In genomic region chr19:5924713-5925093, GRCm38 (mm10) we compare ENCODE assay signal across 8 mouse cellular contexts. TPM values are rescaled to one million over a fixed set of nuclear protein-coding genes. Genes with fewer than 3 reads are reported as not detected.
DNase-seq lines count a peak whose midpoint lies in the region; ATAC-seq and TF ChIP-seq lines count a peak whose summit lies in the region.

Gene Cdc42ep2, minus strand, starts transcription at chr19:5924816.

- H3K79me2 ChIP-seq in MEL (ENCODE audit: control insufficient read depth, insufficient read depth, low read length, poor library complexity), result no peaks in the 10 kb centered on the region

- H3K27ac ChIP-seq in MEL (ENCODE audit: control insufficient read depth, low read depth, low read length), result peak within 1 kb of the TSS; percentile 6; the same call in 1 of the 2 replicates
- H3K27ac ChIP-seq in cerebellum, adult 2 months (ENCODE audit: insufficient read depth, low read length), result peak within 1 kb of the TSS; percentile 70
- H3K27ac ChIP-seq in forebrain, postnatal 0 days (ENCODE audit: low read depth, low read length), result peak within 1 kb of the TSS; percentile 60
- H3K27ac ChIP-seq in lung, embryonic 15.5 days, result peak within 1 kb of the TSS; percentile 96

- H3K36me3 ChIP-seq in MEL (ENCODE audit: control insufficient read depth in 1 of 2, insufficient read depth in 2 of 2, low read length in 2 of 2), result peaks cover 0 to 12% of the 10 kb centered on the region in 2 experiments; a peak in 2 of 4 replicates
- no peaks in the 10 kb centered on the region for H3K36me3 ChIP-seq in forebrain, postnatal 0 days (ENCODE audit: insufficient read depth)
- H3K36me3 ChIP-seq in lung, embryonic 15.5 days, result no peaks in the 10 kb centered on the region

- peak within 1 kb of the TSS; percentile 57 to 68 for H3K4me3 ChIP-seq in MEL (ENCODE audit: control insufficient read depth in 1 of 2, insufficient read depth in 1 of 2, low read depth in 2 of 2, low read length in 2 of 2)
- peak within 1 kb of the TSS; percentile 88 for H3K4me3 ChIP-seq in cerebellum, adult 2 months (replicated peaks; ENCODE audit: insufficient read depth, low read depth, low read length)
- peak within 1 kb of the TSS; percentile 60 for H3K4me3 ChIP-seq in forebrain, postnatal 0 days (ENCODE audit: low read depth, low read length)
- peak within 1 kb of the TSS; percentile 69 for H3K4me3 ChIP-seq in lung, embryonic 15.5 days

- ATAC-seq in forebrain, postnatal 0 days, result peak; percentile 95
- ATAC-seq in lung, embryonic 15.5 days (ENCODE audit: borderline replicate concordance, extremely low read depth, low FRiP score, low TSS enrichment), result peak; percentile 93

- H3K4me1 ChIP-seq in MEL (ENCODE audit: control insufficient read depth in 1 of 2, insufficient read depth in 2 of 2, low read length in 2 of 2), result peaks cover 12 to 16% of the 10 kb centered on the region in 2 experiments
- H3K4me1 ChIP-seq in cerebellum, adult 2 months (ENCODE audit: control insufficient read depth, insufficient read depth, low read length), result peaks cover 5% of the 10 kb centered on the region; the same call in 1 of the 2 replicates
- H3K4me1 ChIP-seq in forebrain, postnatal 0 days (ENCODE audit: insufficient read depth), result 0 out of 2 replicates have a peak, but pooled peaks cover 3% of the 10 kb centered on the region
- H3K4me1 ChIP-seq in lung, embryonic 15.5 days, result peaks cover 65% of the 10 kb centered on the region

- peak within 1 kb of the TSS; percentile 52 for H3K9ac ChIP-seq in MEL (ENCODE audit: control insufficient read depth, low read depth, low read length, poor library complexity, severe bottlenecking)
- peak within 1 kb of the TSS; percentile 70 for H3K9ac ChIP-seq in forebrain, postnatal 0 days
- H3K9ac ChIP-seq in lung, embryonic 15.5 days, result peak within 1 kb of the TSS; percentile 59

- H3K9me3 ChIP-seq in MEL (replicated peaks; ENCODE audit: insufficient read depth, low read length), result no peaks in the 10 kb centered on the region
- no peaks in the 10 kb centered on the region for H3K9me3 ChIP-seq in forebrain, postnatal 0 days (ENCODE audit: low read length)
- H3K9me3 ChIP-seq in lung, embryonic 15.5 days, result no peaks in the 10 kb centered on the region

- peak within 1 kb of the TSS; percentile 94 for H3K4me2 ChIP-seq in forebrain, postnatal 0 days (ENCODE audit: low read depth)
- peak within 1 kb of the TSS; percentile 97 for H3K4me2 ChIP-seq in lung, embryonic 15.5 days

- peak; percentile 97 for DNase-seq in MEL (ENCODE audit: low read depth, low spot score)
- DNase-seq in cerebellum, adult 2 months, result peak; percentile 95 to 96
- DNase-seq in forebrain, postnatal 0 days, result peak; percentile 93
- DNase-seq in heart, postnatal 4 days, result peak; percentile 97
- DNase-seq in layer of hippocampus, adult 8-10 months (ENCODE audit: low spot score in 2 of 2), result peak; percentile 84 to 88
- DNase-seq in ovary, adult 18-20 months (ENCODE audit: low spot score), result peak; percentile 93
- DNase-seq in thymus, postnatal 0 days (ENCODE audit: low spot score), result peak; percentile 92

- TF ChIP-seq CTCF in MEL (IDR thresholded peaks at IDR 0.05 in 2 of 3, conservative IDR thresholded peaks at IDR 0.05 in 1 of 3; ENCODE audit: control insufficient read depth in 1 of 3, insufficient read depth in 1 of 3, low read depth in 2 of 3, low read length in 3 of 3, poor library complexity in 1 of 3, severe bottlenecking in 1 of 3), result no peak
- TF ChIP-seq CTCF in cerebellum, adult 2 months (IDR thresholded peaks at IDR 0.05; ENCODE audit: borderline replicate concordance, insufficient read depth, low read depth, low read length), result no peak
- no peak for TF ChIP-seq CTCF in forebrain, postnatal 0 days (IDR thresholded peaks at IDR 0.05; ENCODE audit: low read depth)

- WGBS in cerebellum, adult 2 months, result under 1% methylated on average over 18 of the region's 18 CpGs
- 0% methylated on average over 18 of the region's 18 CpGs for whole genome bisulfite sequencing in forebrain, postnatal 0 days
- WGBS in lung, embryonic 15.5 days, result under 1% methylated on average over 18 of the region's 18 CpGs

- no peak for TF ChIP-seq EP300 in MEL (IDR thresholded peaks at IDR 0.05; ENCODE audit: low read depth in 1 of 2, low read length in 2 of 2)

- no peaks in the 10 kb centered on the region for H3K27me3 ChIP-seq in MEL (ENCODE audit: control insufficient read depth in 1 of 2, insufficient read depth in 2 of 2, low read length in 2 of 2)
- H3K27me3 ChIP-seq in cerebellum, adult 2 months (ENCODE audit: control insufficient read depth, insufficient read depth, low read length), result no peaks in the 10 kb centered on the region
- H3K27me3 ChIP-seq in forebrain, postnatal 0 days (ENCODE audit: insufficient read depth, low read length), result no peaks in the 10 kb centered on the region
- no peaks in the 10 kb centered on the region for H3K27me3 ChIP-seq in lung, embryonic 15.5 days

- TF ChIP-seq POLR2A in MEL (IDR thresholded peaks at IDR 0.05; ENCODE audit: control insufficient read depth in 1 of 2, insufficient read depth in 1 of 2, low read depth in 1 of 2, low read length in 2 of 2, poor library complexity in 1 of 2), result peak in 1 of 2 experiments; percentile 57; a peak in 1 of 4 replicates
- TF ChIP-seq POLR2A in cerebellum, adult 2 months (IDR thresholded peaks at IDR 0.05; ENCODE audit: borderline replicate concordance, insufficient read depth, low read length), result peak; percentile 84

- TF ChIP-seq RAD21 in MEL (IDR thresholded peaks at IDR 0.05; ENCODE audit: low read depth, low read length), result no peak

TF ChIP-seq in MEL, 35 proteins besides CTCF, POLR2A, EP300 and RAD21:
- 0 out of 2 replicates have a peak, but pooled peaks have one; percentile 22 for TF ChIP-seq TBP (IDR thresholded peaks at IDR 0.05; ENCODE audit: low read depth, low read length)
- 0 out of 2 replicates have a peak, but pooled peaks have one; percentile 21 for TF ChIP-seq UBTF (IDR thresholded peaks at IDR 0.05; ENCODE audit: borderline replicate concordance, insufficient read depth, low read depth, low read length)
- peak; percentile 47; the same call in 1 of the 2 replicates for TF ChIP-seq NELFE (IDR thresholded peaks at IDR 0.05; ENCODE audit: low read depth, low read length)
- 0 out of 2 replicates have a peak, but pooled peaks have one; percentile 53 for TF ChIP-seq ZMIZ1 (IDR thresholded peaks at IDR 0.05; ENCODE audit: low read depth, low read length)
- 0 out of 2 replicates have a peak, but pooled peaks have one; percentile 18 for TF ChIP-seq SIN3A (IDR thresholded peaks at IDR 0.05; ENCODE audit: low read length)
- TF ChIP-seq TCF12 (IDR thresholded peaks at IDR 0.05; ENCODE audit: low read depth, low read length), result 0 out of 2 replicates have a peak, but pooled peaks have one; percentile 35
- no peak for TF ChIP-seq POLR2AphosphoS5 (IDR thresholded peaks at IDR 0.05; ENCODE audit: borderline replicate concordance, low read depth, low read length)
- TF ChIP-seq NRF1 (IDR thresholded peaks at IDR 0.05; ENCODE audit: insufficient read depth, low read depth, low read length, poor library complexity, severe bottlenecking), result no peak
- TF ChIP-seq MXI1 (IDR thresholded peaks at IDR 0.05; ENCODE audit: low read depth, low read length), result 0 out of 2 replicates have a peak, but pooled peaks have one; percentile 23

RNA-seq across cellular contexts. Expression of gene Cdc42ep2, which starts in this region (rescaled TPM):
- 0.75 and 1.1 TPM in 2 replicates for total RNA-seq in MEL (2012; rRNA removed)
- polyA plus RNA-seq in MEL (2012; ENCODE audit: insufficient read depth in 1 of 2, insufficient read length in 2 of 2, low read depth in 1 of 2, low replicate concordance in 2 of 2, missing spikeins in 1 of 2), result 1 to 10 TPM in 1 of 2 experiments, not detected in 1; 1.7 TPM
- 23.8 and 25.2 TPM in 2 replicates for polyA plus RNA-seq in cerebellum, adult 2 months (2012; rRNA removed)
- 13.3 and 18.4 TPM in 2 replicates for total RNA-seq in forebrain, postnatal 0 days (2014; rRNA removed)
- polyA plus RNA-seq in forebrain, postnatal 0 days (2015; fragmentation: Nextera tagmentation; extraction: Ambion mirVana), result 13.5 and 15.6 TPM in 2 replicates
- total RNA-seq in heart, postnatal 4 days (2021), result 10 to 100 TPM; 14.2 to 14.7 TPM
- 1 to 10 TPM; 4.4 to 6.0 (median 5.4) TPM for total RNA-seq in layer of hippocampus, adult 8-10 months (2022)
- polyA plus RNA-seq in lung, embryonic 15.5 days (2015; fragmentation: Nextera tagmentation; extraction: Ambion mirVana), result 12.0 and 14.1 TPM in 2 replicates
- 5.2 and 6.7 TPM in 2 replicates for polyA plus RNA-seq in thymus, postnatal 0 days (2015; fragmentation: Nextera tagmentation; extraction: Ambion mirVana)

Comparison
In these comparisons a context has a peak if more than half of its experiments do, and no peak if none do; other contexts are left out.
1. Peak in every context shown above with its lines: DNase-seq, ATAC-seq, H3K4me3 ChIP-seq and H3K27ac ChIP-seq.
2. H3K27ac ChIP-seq: peak in every context shown above with its lines; median percentile 96 in lung, embryonic 15.5 days; 70 in cerebellum, adult 2 months; 60 in forebrain, postnatal 0 days; 6 in MEL.